In the genomic region with DNA sequence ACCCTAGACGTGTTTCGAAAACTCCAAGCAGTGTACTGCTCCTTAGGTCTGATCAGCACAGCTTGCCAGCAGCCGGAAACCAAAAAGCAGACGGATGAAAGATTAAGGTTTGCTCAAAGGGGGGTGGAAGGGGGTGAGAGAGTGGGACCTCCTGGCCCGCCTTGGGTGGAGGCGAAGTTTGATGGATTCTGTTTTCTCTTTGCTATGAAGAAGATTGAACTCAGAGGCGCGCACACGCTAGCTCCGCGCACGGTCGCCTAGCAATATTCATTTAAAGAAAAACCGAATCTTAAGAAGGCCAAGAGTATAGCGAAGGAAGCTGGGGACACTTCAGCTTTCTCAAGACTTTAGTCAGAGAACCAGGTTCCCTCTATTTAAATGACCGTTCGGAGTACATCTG, we compare ENCODE assay signal across 8 mouse cellular contexts. TPM values are rescaled to one million over a fixed set of nuclear protein-coding genes. Genes with fewer than 3 reads are reported as not detected.
DNase-seq lines count a peak whose midpoint lies in the region; ATAC-seq lines count a peak whose summit lies in the region.

TSS of gene Mrpl1 (plus strand) at position 35 of the 400 bp plus-strand sequence.

- H3K9ac ChIP-seq in hindbrain, embryonic 16.5 days (ENCODE audit: low read depth, low read length): peak within 1 kb of the TSS; percentile 70

- no peak for DNase-seq in urinary bladder, adult 2 months (ENCODE audit: low spot score)
- no peak for DNase-seq in urinary bladder, postnatal 10 days (ENCODE audit: low spot score)
- DNase-seq in gastrocnemius, adult 8-10 months (ENCODE audit: low spot score in 2 of 2): peak in 1 of 2 experiments; percentile 6
- DNase-seq in left cerebral cortex, postnatal 14 days (ENCODE audit: low spot score in 2 of 2): peak; percentile 6 to 19
- peak; percentile 9 for DNase-seq in spleen, postnatal 14 days (ENCODE audit: low spot score in 2 of 2)

- H3K4me3 ChIP-seq in hindbrain, embryonic 16.5 days (ENCODE audit: low read length): peak within 1 kb of the TSS; percentile 69
- peak within 1 kb of the TSS; percentile 97 for H3K4me3 ChIP-seq in megakaryocyte, embryonic 14.5 days (replicated peaks)

- peaks cover 11% of the 10 kb centered on the region for H3K4me1 ChIP-seq in hindbrain, embryonic 16.5 days (ENCODE audit: control insufficient read depth, insufficient read depth, low read depth, low read length)
- peaks cover 19% of the 10 kb centered on the region for H3K4me1 ChIP-seq in megakaryocyte, embryonic 14.5 days

- peak within 1 kb of the TSS; percentile 65 for H3K27ac ChIP-seq in hindbrain, embryonic 16.5 days (ENCODE audit: low read depth, low read length)

- intact Hi-C loops in left cerebral cortex, postnatal 14 days (cut with DNase I): loop anchor here (2.0 kb wide), 1 partner anchor 47 kb away; no protein-coding TSS in a partner anchor

- H3K27me3 ChIP-seq in hindbrain, embryonic 16.5 days (replicated peaks; ENCODE audit: control insufficient read depth, insufficient read depth, low read length): no peaks in the 10 kb centered on the region
- H3K27me3 ChIP-seq in megakaryocyte, embryonic 14.5 days (replicated peaks): no peaks in the 10 kb centered on the region

- no peaks in the 10 kb centered on the region for H3K9me3 ChIP-seq in hindbrain, embryonic 16.5 days (ENCODE audit: control insufficient read depth, low read length)
- no peaks in the 10 kb centered on the region for H3K9me3 ChIP-seq in megakaryocyte, embryonic 14.5 days

- WGBS in hindbrain, embryonic 16.5 days: 2% methylated on average over 17 of the region's 17 CpGs

- no peaks in the 10 kb centered on the region for H3K36me3 ChIP-seq in hindbrain, embryonic 16.5 days (ENCODE audit: control insufficient read depth, insufficient read depth, low read length)
- H3K36me3 ChIP-seq in megakaryocyte, embryonic 14.5 days (replicated peaks; ENCODE audit: low read length): peaks cover 9% of the 10 kb centered on the region

- peak; percentile 81 for ATAC-seq in common myeloid progenitor, adult 5-6 weeks (replicated peaks; ENCODE audit: low read depth, poor library complexity, severe bottlenecking)
- ATAC-seq in hindbrain, embryonic 16.5 days: peak; percentile 67

- H3K4me2 ChIP-seq in hindbrain, embryonic 16.5 days (ENCODE audit: low read length): peak within 1 kb of the TSS; percentile 80

RNA-seq across cellular contexts. Expression of gene Mrpl1, which starts in this region (rescaled TPM):
- 10.4 and 11.5 TPM in 2 replicates for polyA plus RNA-seq in urinary bladder, adult 2 months (2012; rRNA removed)
- 47.1 and 47.7 TPM in 2 replicates for total RNA-seq in common myeloid progenitor, adult 5-6 weeks (2017)
- total RNA-seq in gastrocnemius, adult 8-10 months (2022): 10 to 100 TPM; 21.1 to 25.7 (median 22.2) TPM
- 14.2 and 16.3 TPM in 2 replicates for polyA plus RNA-seq in hindbrain, embryonic 16.5 days (2015; fragmentation: Nextera tagmentation; extraction: Ambion mirVana)
- total RNA-seq in left cerebral cortex, postnatal 14 days (2021): 10 to 100 TPM; 12.9 to 14.5 TPM
- polyA plus RNA-seq in megakaryocyte, embryonic 14.5 days (2012; ENCODE audit: insufficient read depth, low replicate concordance): 1.1 TPM in 1 of 2 replicates, not detected in the other

Comparison
In these comparisons a context has a peak if more than half of its experiments do, and no peak if none do; other contexts are left out.
1. DNase-seq: peak in left cerebral cortex, postnatal 14 days (2 of 2) and spleen, postnatal 14 days (2 of 2); none in urinary bladder, adult 2 months (single experiment) and urinary bladder, postnatal 10 days (single experiment).